ENCODE assay signal across 26 mouse cellular contexts in the genomic region with DNA sequence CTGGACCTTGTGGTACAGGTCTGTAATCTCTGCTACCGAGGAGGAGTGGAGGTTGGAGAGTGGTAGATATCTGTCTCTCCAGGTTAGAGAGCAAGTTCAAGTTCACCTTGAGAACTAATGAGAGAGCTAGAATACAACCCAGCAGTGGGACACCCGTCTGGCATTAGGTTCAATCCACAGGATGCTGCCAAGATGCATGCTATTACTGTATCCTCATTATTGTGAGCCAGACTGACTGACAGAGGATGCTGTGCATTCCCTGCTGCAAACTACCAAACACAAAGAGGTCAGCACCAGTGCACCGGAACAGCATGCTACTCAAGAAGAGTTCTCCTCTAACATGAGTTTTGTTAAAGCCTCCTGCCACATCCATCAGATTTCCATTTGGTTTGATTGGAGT.
A peak's percentile ranks its signal among the peaks of the same experiment; 100 is the strongest.
DNase-seq lines count a peak whose midpoint lies in the region; ATAC-seq lines count a peak whose summit lies in the region.
"Had no signal": no experiment of that assay in that cellular context is flagged by ENCODE, and none has a peak within 500 bp of the region (broad histone marks: within the 10 kb centered on the region; RNA-seq: fewer than 3 reads in every experiment).

No protein-coding gene starts in this region.

- H3K9ac ChIP-seq in forebrain, embryonic 15.5 days (replicated peaks): no peak overlapping the region
- H3K9ac ChIP-seq in forebrain, embryonic 12.5 days: no peak overlapping the region
- no peak overlapping the region for H3K9ac ChIP-seq in midbrain, embryonic 12.5 days (replicated peaks)
- no peak overlapping the region for H3K9ac ChIP-seq in hindbrain, embryonic 15.5 days
- H3K9ac ChIP-seq in midbrain, embryonic 15.5 days: no peak overlapping the region
- H3K9ac ChIP-seq: embryonic facial prominence, embryonic 13.5 days; limb, embryonic 13.5 days; lung, embryonic 15.5 days; neural tube, embryonic 13.5 days had no signal

- peaks cover 14% of the 10 kb centered on the region for H3K4me1 ChIP-seq in forebrain, embryonic 15.5 days
- H3K4me1 ChIP-seq in forebrain, embryonic 12.5 days: no peaks in the 10 kb centered on the region
- no peaks in the 10 kb centered on the region for H3K4me1 ChIP-seq in midbrain, embryonic 12.5 days
- no peaks in the 10 kb centered on the region for H3K4me1 ChIP-seq in midbrain, embryonic 10.5 days
- H3K4me1 ChIP-seq in hindbrain, embryonic 15.5 days (replicated peaks): no peaks in the 10 kb centered on the region
- 0 out of 2 replicates have a peak, but pooled peaks cover 5% of the 10 kb centered on the region for H3K4me1 ChIP-seq in midbrain, embryonic 15.5 days
- H3K4me1 ChIP-seq: limb, embryonic 13.5 days; lung, embryonic 15.5 days; neural tube, embryonic 13.5 days had no signal

- peak; percentile 66 for ATAC-seq in forebrain, embryonic 15.5 days (replicated peaks)
- no peak for ATAC-seq in forebrain, embryonic 12.5 days (ENCODE audit: low FRiP score)
- ATAC-seq in midbrain, embryonic 12.5 days (ENCODE audit: low FRiP score, low read depth): no peak
- ATAC-seq in hindbrain, embryonic 15.5 days (ENCODE audit: low FRiP score, low read depth): 0 out of 2 replicates have a peak, but pooled peaks have one; percentile 45
- ATAC-seq in midbrain, embryonic 15.5 days (replicated peaks): no peak
- no peak for ATAC-seq in activated CD4-positive, CD25-positive, alpha-beta regulatory T cell, adult 4 months
- ATAC-seq: intestine, postnatal 0 days had no signal

- H3K4me2 ChIP-seq in forebrain, embryonic 15.5 days (replicated peaks): no peak overlapping the region
- H3K4me2 ChIP-seq in forebrain, embryonic 12.5 days: no peak overlapping the region
- no peak overlapping the region for H3K4me2 ChIP-seq in midbrain, embryonic 12.5 days (replicated peaks)
- H3K4me2 ChIP-seq in hindbrain, embryonic 15.5 days: no peak overlapping the region
- H3K4me2 ChIP-seq in midbrain, embryonic 15.5 days: no peak overlapping the region
- H3K4me2 ChIP-seq: embryonic facial prominence, embryonic 13.5 days; limb, embryonic 13.5 days; liver, embryonic 11.5 days; lung, embryonic 15.5 days; neural tube, embryonic 13.5 days had no signal

- H3K27ac ChIP-seq in forebrain, embryonic 15.5 days (replicated peaks): peak overlapping the region; percentile 60
- no peak overlapping the region for H3K27ac ChIP-seq in forebrain, embryonic 12.5 days
- H3K27ac ChIP-seq in midbrain, embryonic 12.5 days (replicated peaks): peak overlapping the region; percentile 7; the same call in 1 of the 2 replicates
- no peak overlapping the region for H3K27ac ChIP-seq in midbrain, embryonic 10.5 days (replicated peaks)
- no peak overlapping the region for H3K27ac ChIP-seq in hindbrain, embryonic 15.5 days (replicated peaks)
- H3K27ac ChIP-seq in midbrain, embryonic 15.5 days: peak overlapping the region; percentile 62
- H3K27ac ChIP-seq: embryonic facial prominence, embryonic 13.5 days; limb, embryonic 13.5 days; lung, embryonic 15.5 days; neural tube, embryonic 13.5 days; stomach, postnatal 0 days had no signal

- WGBS in forebrain, embryonic 15.5 days: 57% methylated on average over 3 of the region's 3 CpGs
- WGBS in forebrain, embryonic 12.5 days: 72% methylated on average over 3 of the region's 3 CpGs
- 82% methylated on average over 3 of the region's 3 CpGs for WGBS in midbrain, embryonic 12.5 days
- WGBS in midbrain, embryonic 10.5 days: 78% methylated on average over 3 of the region's 3 CpGs
- WGBS in hindbrain, embryonic 15.5 days: 59% methylated on average over 3 of the region's 3 CpGs
- WGBS in midbrain, embryonic 15.5 days: 66% methylated on average over 3 of the region's 3 CpGs

- no peaks in the 10 kb centered on the region for H3K36me3 ChIP-seq in forebrain, embryonic 15.5 days
- no peaks in the 10 kb centered on the region for H3K36me3 ChIP-seq in forebrain, embryonic 12.5 days (replicated peaks)
- no peaks in the 10 kb centered on the region for H3K36me3 ChIP-seq in midbrain, embryonic 12.5 days
- no peaks in the 10 kb centered on the region for H3K36me3 ChIP-seq in midbrain, embryonic 10.5 days
- no peaks in the 10 kb centered on the region for H3K36me3 ChIP-seq in hindbrain, embryonic 15.5 days
- H3K36me3 ChIP-seq in midbrain, embryonic 15.5 days (replicated peaks): no peaks in the 10 kb centered on the region
- H3K36me3 ChIP-seq: embryonic facial prominence, embryonic 13.5 days; limb, embryonic 13.5 days; lung, embryonic 15.5 days; neural tube, embryonic 13.5 days had no signal

- no peaks in the 10 kb centered on the region for H3K9me3 ChIP-seq in forebrain, embryonic 15.5 days
- no peaks in the 10 kb centered on the region for H3K9me3 ChIP-seq in forebrain, embryonic 12.5 days
- H3K9me3 ChIP-seq in midbrain, embryonic 12.5 days: no peaks in the 10 kb centered on the region
- H3K9me3 ChIP-seq in midbrain, embryonic 10.5 days (replicated peaks): no peaks in the 10 kb centered on the region
- no peaks in the 10 kb centered on the region for H3K9me3 ChIP-seq in hindbrain, embryonic 15.5 days
- no peaks in the 10 kb centered on the region for H3K9me3 ChIP-seq in midbrain, embryonic 15.5 days
- H3K9me3 ChIP-seq: embryonic facial prominence, embryonic 13.5 days; limb, embryonic 13.5 days; lung, embryonic 15.5 days; neural tube, embryonic 13.5 days had no signal

- H3K27me3 ChIP-seq in forebrain, embryonic 15.5 days: no peaks in the 10 kb centered on the region
- H3K27me3 ChIP-seq in forebrain, embryonic 12.5 days: no peaks in the 10 kb centered on the region
- no peaks in the 10 kb centered on the region for H3K27me3 ChIP-seq in midbrain, embryonic 12.5 days
- H3K27me3 ChIP-seq in midbrain, embryonic 10.5 days (ENCODE audit: low read depth, poor library complexity, severe bottlenecking): no peaks in the 10 kb centered on the region
- H3K27me3 ChIP-seq in hindbrain, embryonic 15.5 days: no peaks in the 10 kb centered on the region
- no peaks in the 10 kb centered on the region for H3K27me3 ChIP-seq in midbrain, embryonic 15.5 days (replicated peaks)
- H3K27me3 ChIP-seq: embryonic facial prominence, embryonic 13.5 days; limb, embryonic 13.5 days; lung, embryonic 15.5 days; neural tube, embryonic 13.5 days had no signal

- DNase-seq in midbrain, embryonic 10.5 days (ENCODE audit: low spot score): no peak
- DNase-seq: adrenal gland, adult 2 months; adrenal gland, postnatal 36 days; B cell, adult 2 months; cerebellum, adult 9-10 months; gastrocnemius, postnatal 10 days; heart, postnatal 14 days; kidney, adult 9 months; kidney, postnatal 10 days; layer of hippocampus, adult 9-11 months; right cerebral cortex, postnatal 4 days; thymus, adult 18-20 months; thymus, postnatal 36 days had no signal

- H3K4me3 ChIP-seq in forebrain, embryonic 15.5 days: no peak overlapping the region
- H3K4me3 ChIP-seq in forebrain, embryonic 12.5 days (replicated peaks): no peak overlapping the region
- no peak overlapping the region for H3K4me3 ChIP-seq in midbrain, embryonic 12.5 days
- H3K4me3 ChIP-seq in midbrain, embryonic 10.5 days: no peak overlapping the region
- no peak overlapping the region for H3K4me3 ChIP-seq in hindbrain, embryonic 15.5 days
- H3K4me3 ChIP-seq in midbrain, embryonic 15.5 days: no peak overlapping the region
- H3K4me3 ChIP-seq: embryonic facial prominence, embryonic 13.5 days; limb, embryonic 13.5 days; lung, embryonic 15.5 days; neural tube, embryonic 13.5 days had no signal

Comparison
In these comparisons a context has a peak if more than half of its experiments do, and no peak if none do; other contexts are left out.
1. ATAC-seq: peak in forebrain, embryonic 15.5 days (single experiment) and hindbrain, embryonic 15.5 days (single experiment); none in forebrain, embryonic 12.5 days (single experiment), midbrain, embryonic 12.5 days (single experiment), midbrain, embryonic 15.5 days (single experiment) and activated CD4-positive, CD25-positive, alpha-beta regulatory T cell, adult 4 months (single experiment).
2. H3K27ac ChIP-seq: peak in forebrain, embryonic 15.5 days (single experiment), midbrain, embryonic 12.5 days (single experiment) and midbrain, embryonic 15.5 days (single experiment); none in forebrain, embryonic 12.5 days (single experiment), midbrain, embryonic 10.5 days (single experiment) and hindbrain, embryonic 15.5 days (single experiment).